Mouse (Mus musculus) hematopoietic stem cell, adult 5-6 weeks (primary cell): ENCODE data around the gene Cacna1d. TPM values are rescaled to one million over a fixed set of nuclear protein-coding genes. Genes with fewer than 3 reads are reported as not detected.
A peak's percentile ranks its signal among the peaks of the same experiment; 100 is the strongest.

Source experiments
- ATAC-seq, 2 experiments: fragments of 125-278 bp in 1 of 2; replicated peaks in 1 of 2; 2 replicates each; pipeline ENCODE4 v1.8.0; 2016 to 2017; ENCODE audit warnings: inconsistent platforms in 2 of 2, mild to moderate bottlenecking in 2 of 2, moderate number of reproducible peaks in 2 of 2, low read depth in 1 of 2, moderate TSS enrichment in 1 of 2; ENCODE audit not compliant: low FRiP score in 2 of 2, poor library complexity in 2 of 2, severe bottlenecking in 2 of 2, insufficient read depth in 1 of 2, low TSS enrichment in 1 of 2
- total RNA-seq: library from RNA; stranded (forward); fragments of 172-1452, 232-1000 nt; gene quantifications from 2 replicates; pipeline ENCODE4 v1.2.3, GENCODE M21; 2017

The Cacna1d gene
- total RNA-seq, 1 experiment from 2014 or later = 0.50 TPM

DNA sequence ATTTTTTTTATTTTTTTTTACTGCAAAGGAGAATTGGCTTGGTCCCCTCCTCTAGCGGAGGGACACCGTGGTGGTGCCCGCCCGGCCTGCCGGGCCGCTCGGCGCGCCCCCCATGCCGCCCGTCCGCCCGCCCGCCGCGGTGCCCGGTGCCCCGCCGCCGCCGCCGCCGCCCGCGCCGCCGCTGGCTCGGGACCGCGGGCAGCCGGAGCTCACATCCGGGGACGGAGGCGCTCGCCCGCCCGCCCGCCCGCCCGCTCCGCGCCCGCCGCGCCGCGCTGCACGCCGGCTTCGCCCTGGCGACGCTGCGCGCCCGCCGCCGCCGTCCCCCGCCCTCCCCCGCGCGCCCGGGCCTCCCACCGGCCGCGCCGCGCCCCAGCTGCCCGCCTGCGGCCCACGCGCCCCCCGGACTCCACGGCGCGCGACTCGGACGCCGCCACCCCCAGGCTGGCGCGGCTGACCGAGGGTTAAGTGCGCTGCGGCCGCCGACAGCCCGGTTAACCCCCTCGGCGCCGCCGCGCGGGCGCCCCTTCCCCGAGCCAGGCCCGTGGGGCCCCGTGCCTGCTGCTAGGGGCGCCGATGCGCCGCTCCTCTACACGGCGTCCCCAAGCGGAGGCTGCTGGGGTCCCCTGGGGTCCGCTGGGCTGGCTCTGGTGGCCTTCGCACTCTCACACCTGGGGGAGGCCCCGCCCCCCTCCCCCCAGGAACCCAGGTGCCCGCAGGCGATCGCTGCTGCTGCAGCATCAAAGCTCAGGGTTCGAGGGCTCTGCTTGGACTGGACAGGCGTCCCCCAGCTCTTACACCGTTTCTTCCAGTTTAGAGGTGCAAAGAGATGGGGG lies 137.7 kb downstream of the Cacna1d start:
- 0 out of 4 replicates have a peak, but pooled peaks of 1 of the 2 experiments have one; percentile 9 for ATAC-seq

DNA sequence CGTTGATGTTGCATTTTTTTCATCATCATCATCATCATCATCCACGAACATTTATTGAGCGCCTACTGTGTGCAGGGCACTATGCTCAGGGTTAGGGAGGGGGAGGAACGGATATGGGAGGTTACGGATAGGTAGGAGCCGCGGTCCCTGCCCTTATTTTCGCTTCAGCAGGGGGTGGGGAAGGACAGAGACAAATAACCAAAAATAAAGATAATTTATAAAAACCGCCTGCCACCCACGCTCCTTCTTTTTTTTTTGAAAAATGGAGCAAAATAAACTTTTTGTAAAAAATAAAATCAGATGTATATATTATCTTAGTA lies 138.3 kb downstream of the Cacna1d start:
- no peak for ATAC-seq

DNA sequence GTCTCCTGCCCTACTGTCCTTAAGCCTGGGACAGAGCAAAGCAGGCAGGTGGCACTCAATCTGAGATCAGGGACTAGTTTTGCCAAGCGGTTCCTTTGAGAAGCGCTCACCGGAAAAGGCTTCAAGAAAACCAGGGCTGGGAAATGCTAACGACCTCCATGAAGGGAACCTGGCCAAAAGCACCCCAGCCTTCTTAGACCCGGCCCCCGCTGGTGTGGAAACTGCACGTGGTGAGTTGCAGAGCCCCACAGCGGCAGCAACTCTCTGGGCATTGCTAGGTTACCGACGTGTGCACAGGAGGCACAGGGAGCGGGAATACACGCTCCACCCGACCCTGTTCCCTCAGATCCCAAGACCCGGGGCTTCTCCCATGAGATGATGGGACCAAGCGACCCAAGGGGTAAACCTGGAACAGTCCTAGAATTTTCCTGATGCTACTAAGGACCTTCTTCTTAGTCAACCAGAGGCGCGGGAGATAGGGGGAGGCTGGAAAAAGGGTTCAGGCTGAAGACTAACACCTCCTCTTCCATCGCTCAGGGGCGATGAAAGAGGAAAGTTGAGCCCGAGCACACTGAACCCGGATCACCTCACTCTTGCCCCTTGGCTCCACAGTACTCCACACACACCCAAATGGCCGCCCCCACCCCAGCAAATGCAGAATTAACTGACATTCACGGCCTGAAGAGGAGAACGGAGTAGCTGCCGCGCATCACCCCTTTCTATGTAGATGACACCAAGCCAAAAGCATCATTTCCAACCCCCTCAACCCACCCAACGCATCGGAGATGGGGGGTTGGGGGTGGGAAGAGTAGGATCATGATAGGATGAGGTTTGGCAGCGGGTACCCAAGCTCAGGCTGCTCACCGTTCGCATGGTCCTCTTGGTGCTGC lies 138.9 kb downstream of the Cacna1d start:
- peak; percentile 6 to 43; a peak in 2 of 4 replicates for ATAC-seq

DNA sequence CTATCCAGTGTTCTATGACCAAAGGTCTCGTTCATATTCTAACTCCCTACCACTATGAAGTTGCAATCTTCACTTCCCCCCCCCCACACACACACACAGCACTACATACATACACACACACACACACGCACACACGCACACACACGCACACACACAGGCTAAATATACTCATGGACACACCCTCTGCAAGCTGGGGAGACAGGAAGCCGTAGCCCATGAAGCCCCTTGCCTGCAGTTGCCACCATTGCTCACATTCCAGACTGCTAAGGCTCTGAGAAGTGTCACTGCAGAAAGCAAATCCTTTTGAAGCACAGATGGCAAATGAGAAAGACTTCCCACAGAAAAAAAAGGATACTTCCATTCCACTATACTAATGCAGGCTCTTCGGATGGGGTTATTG lies 141.0 kb downstream of the Cacna1d start:
- ATAC-seq = no peak

DNA sequence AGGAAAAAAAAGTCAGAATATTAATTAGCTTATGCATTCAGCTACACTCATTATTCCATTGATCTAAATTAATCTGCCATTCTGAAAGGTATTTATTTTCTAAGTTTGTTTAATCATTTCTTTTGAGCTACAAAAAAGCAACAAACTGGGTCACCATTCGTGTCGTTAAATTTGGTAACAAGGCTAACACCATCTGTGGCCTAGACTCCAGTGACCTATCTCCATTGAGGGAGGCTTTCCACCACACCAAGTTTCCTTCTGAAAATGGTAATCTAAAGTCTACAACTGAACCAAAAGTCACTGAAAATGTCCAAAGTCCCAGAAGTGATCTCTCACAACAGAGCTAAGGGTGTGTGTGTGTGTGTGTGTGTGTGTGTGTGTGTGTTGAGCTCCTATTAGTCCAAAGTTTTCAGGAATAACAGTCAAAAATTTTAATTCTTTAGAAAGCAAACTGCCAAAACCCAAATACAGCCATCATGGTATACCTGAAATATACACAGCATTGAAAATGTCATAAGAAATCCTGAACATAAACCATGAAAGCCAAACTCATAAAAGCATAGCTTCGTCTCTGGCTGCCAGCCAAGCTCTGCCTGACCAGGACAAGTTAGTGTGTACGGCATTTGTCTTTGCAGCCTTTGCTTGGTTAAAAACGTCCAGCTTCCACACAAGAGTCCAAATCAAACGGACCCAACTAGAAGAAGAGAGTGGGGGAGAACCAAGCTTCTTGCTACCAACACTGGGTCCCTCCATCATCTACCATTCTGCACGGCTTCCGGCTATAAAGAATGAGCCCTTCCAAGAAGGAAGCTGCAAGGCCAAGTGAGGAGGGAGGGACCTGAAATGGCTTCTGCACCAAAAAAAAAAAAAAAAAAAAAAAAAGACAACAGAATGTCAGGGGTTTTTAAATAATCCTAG lies 146.0 kb downstream of the Cacna1d start:
- ATAC-seq = no peak

DNA sequence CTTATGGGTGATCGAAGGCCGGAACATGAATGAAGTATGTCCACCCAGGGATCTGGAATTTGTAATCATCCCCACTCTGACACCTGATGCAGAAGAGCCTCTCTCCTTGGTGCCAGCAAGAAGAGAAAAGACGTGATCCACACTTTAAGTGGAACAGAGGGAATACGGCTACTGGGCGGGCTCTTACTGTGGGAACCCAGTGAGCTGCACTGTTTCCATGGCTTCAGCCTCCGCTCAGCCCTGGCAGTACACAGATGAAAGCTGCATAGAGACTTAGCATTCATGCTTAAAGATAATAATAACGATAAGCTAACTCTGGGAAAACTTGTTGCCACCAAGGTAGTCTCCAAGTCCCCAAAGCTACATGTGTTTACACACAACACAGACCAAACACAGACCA lies 147.5 kb downstream of the Cacna1d start:
- no peak for ATAC-seq

DNA sequence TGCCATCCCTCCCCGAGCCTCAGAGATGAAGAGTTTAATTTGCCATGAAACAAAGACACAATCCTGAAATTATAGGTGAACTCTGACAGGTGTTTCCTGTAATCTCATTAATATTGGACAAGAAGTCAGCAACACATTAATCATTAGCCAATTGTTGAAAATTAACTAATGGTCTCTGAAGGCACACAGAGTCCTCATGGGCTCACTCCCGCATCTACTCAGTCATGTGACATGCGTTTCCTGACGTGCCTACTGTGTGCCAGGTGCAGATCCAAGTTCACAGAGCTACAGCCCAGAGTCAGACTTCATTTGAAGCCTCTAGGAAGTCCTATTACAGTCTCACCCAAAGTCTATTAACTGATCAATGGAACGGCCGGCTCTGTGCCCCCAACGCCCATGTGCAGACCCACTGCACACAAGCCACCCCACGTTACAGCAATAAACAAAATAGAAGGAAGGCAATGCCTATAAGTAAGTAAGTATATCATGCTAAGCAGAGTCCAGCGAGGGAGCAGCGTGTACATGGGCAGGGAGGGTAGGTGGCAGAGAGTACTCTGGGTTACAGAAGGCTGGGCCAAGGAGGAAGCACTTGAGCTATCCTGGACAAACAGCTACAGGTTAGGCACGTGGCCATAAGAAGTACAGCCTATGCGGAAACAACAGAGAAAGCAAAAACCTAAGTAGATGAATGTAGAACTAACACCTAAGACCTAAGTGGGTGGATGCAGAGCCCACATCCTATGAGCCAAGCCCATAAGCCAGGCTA lies 149.2 kb downstream of the Cacna1d start:
- ATAC-seq = no peak

DNA sequence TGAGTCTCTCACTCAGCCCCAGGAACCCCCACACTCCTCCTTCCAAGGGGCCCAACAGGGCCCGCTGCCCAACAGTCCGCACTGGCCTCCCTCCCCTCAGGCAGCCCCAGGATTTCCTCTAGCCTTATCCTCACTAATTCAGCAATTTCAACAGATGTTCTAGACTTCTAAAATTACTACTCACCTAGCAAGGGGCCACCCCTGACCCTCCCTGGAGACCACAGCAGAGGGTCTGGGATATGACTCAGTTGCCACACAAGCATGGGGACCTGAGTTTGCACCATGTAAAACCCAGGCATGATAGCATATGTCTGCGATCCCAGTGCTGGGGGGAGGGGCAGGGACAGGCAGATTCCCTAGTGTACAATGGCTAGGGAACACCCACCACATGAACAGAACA lies 151.1 kb downstream of the Cacna1d start:
- no peak for ATAC-seq

DNA sequence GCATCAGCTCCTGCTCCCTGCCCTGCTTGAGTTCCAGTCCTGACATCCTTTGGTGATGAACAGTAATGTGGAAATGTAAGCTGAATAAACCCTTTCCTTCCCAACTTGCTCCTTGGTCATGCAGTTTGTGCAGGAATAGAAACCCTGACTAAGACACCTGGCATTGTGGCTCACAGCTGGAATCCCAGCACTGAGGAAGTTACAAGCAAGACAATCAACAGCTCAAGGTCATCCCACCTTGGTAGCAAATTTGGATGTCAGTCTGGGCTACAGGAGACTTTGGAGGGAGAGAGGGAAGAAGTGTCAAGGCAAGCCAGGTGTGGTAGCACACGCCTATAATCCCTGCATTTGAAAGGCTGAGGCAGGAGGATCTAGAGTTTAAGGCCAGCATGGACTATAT lies 159.4 kb downstream of the Cacna1d start:
- ATAC-seq = no peak

DNA sequence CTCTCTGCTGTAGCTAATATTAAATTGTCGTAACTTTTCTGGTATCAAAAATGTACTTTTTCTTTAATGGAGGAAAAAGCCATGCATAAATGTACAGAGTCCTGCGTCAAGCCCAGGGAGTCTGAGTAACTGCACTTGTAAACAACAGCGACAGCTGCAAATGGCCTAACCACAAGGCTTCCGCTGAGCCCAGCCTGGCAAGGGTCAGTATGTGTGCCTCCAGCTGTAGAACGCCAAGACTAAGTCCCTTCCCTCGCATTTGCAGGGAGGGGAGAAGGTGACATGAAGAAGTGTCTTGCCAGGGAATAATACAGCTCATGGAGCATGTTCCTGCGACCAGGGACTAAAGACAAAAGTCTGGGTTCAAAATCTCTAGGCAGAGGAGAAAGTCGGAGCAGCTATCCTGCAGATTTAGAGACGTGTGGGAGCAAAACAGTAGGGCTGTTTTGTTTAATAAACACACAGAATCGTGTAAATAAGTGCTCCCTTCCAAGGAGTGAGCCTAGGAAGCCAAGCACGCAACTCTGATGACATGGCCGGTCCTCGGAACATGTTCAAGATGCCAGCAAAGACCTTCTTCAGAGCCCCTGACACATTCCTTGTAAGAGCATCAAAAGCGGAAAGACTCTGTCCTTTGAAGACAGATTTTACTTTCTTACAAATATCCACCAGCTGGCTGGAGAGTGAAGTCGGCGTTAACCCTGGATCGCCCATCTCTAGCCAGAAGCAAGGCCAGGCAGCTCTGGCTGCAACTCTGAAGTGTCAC lies 160.7 kb downstream of the Cacna1d start:
- no peak for ATAC-seq

DNA sequence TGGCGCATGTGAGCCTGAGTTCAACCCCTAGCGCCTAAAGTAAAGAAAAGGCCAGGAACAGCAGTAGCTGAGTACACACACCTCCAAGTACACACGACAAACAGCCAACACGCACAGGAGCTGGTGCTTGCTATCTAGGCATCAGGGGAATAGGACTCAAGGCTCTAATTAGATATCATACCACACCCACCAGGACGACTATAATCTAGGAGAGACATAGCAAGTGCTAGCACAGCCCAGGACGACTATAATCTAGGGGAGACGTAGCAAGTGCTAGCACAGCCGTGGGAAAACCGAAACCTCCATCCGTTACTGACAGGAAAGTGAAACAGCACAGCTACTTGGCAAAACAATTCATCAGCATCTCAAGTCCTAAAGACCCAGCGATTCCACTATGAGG lies 162.1 kb downstream of the Cacna1d start:
- no peak for ATAC-seq

DNA sequence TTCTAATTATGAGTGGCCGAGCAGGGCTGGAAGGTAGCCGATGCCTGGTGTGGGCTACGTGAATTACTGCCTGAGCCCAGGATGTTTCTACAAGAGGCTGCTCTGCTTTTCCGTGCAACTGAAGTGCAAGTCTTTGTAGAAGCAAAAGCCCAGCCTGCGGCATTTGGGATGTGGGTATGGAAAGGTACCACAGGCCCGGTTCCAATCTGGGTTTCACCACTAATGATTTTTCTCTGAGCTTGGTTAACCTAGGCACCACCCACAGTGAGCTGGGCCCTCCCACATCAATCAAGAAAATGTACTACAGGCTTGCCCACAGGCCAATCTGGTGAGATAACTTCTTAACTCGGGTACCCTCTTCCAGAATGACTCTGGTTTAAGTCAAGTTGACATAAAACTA lies 163.8 kb downstream of the Cacna1d start:
- ATAC-seq = no peak

DNA sequence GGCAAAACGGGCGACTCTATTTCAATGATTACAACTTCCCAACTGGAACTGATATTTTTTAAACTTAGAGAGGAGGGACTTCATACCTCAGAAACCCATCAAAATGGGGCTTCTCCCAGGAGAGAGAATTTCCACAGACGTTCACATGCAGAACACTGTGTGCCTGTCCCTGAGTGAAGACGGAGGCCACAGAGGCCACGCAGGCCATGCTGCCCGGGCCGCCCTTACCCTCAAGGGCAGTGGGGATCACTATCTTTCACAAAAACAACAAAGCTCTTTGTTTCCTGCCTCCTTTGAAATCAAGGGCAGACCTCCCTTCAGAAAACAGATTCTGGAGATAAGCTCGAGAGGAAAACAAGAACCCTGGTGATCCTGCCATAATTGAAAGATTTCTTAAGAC lies 164.2 kb downstream of the Cacna1d start:
- ATAC-seq = no peak

DNA sequence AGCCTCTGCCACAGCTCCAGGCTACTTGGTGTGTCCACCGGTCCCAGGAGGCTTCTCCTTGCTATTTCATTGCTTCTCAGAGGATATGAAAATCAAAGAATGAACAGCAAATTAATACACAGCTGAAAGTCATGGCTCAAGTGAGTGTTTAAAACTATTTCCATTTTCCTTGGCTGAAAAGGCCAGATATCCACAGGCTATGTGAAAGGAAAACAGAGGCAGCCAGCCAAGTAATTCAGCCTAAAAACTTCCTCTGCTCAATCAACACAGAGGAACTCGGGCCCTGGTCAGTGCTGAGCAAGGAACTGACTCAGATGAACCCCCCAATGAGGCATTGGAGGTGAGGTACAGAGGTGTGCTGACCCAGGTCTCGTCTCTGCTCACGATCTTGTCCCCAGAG lies 165.0 kb downstream of the Cacna1d start:
- ATAC-seq = no peak

DNA sequence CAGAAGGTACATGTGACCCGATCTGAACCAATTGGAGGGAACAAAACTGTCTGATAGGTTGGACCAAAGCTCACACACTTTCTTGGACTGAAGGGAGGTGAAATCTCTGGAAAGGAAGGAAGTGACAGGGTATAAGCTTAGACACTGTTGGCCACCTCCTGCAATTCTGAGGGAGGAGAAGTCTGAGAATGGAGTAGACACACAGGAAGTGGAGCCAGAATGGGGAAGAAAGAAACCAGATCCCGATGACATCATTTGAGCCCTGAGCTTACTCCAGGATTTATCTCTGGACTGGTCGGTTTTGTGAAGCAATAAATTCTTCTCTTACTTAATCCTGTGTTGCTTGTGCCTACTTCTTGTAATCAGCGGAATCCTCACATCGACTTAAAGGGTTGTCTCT lies 166.3 kb downstream of the Cacna1d start:
- no peak for ATAC-seq

DNA sequence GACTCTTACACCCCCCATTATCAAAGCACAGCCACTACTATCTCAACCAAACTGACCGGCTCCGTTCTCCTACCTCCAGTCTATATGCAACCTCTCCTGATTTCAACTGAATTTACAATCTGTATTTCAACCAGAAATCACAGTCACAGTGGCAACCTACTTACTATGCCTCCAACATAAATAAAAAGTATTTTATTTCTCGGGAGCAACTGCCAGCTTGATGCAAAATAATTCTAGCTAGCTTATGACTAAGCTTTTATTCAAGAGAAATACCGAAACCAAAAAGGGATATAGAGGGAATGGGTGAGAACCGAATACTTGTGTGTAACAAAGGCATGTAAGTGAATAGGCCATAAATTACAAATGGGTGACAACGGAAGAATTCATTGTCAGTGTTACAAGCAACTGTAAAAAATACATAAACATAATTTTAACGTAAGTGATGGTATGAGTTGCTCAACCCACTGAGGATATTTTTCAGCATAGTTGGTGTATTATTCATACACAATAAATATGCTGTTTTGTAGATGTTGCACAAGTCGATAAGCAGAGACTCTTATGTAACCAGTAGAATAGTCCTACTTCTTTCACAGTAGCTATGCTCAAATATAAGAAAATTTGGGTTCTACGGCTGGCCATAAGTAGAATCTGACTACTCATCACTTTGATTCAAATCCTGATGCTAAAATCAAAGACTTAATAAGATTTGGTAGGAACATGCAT lies 172.4 kb downstream of the Cacna1d start:
- no peak for ATAC-seq
